Mouse (Mus musculus): ENCODE measurements at regions not wholly inside any gene's neighbourhood (a gene's known extent, or its start where the extent isn't known, plus 50 kb on each side); places are given as distances from the start of the nearest gene placed in this dataset.

DNA sequence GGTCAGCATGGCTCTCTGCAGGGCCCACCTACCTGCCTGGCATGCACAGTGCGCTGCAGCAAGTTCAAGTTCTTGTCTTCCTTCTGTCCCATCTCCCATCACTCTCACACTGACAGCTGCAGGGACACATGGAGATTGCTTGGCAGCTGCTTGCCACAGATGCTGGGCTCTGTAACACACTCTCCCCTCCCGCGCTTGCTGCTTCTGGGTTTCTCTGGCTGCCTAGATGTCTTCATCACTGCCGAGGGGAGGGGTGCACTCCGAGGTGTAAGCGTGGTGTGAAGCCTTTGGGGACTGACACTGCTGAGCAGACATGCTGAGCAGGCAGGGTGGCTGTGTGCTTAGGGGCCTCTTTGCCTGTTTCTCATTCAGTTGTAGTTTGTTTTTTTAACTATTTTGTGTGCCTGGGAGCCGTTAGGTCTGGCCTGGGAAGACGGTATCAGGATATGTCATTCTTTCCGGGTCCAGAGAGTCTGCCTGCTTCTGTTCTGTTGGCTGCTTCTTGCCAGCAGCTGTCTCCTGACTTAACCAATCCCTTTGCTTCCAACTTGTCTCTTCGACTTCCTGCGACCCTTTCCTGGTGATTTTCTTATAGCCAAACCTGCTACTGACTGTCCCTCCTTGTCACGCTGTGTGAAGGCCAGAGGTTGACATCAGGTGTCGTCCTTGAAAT, 80.2 kb upstream of the Prox1 start:
- no peak for TF ChIP-seq GATA1 (IDR thresholded peaks at IDR 0.05; ENCODE audit: low read length)
- no peak for TF ChIP-seq TAL1 (IDR thresholded peaks at IDR 0.05; ENCODE audit: low read length)

Measured in erythroblast, embryonic 14.5 days (primary cell).